Mouse (Mus musculus) heart, postnatal 36 days (tissue): Measurements from ENCODE around the gene Atp2b2. TPM values are rescaled to one million over a fixed set of nuclear protein-coding genes. Genes with fewer than 3 reads are reported as not detected.
A peak's percentile ranks its signal among the peaks of the same experiment; 100 is the strongest.

Experiments
- DNase-seq, 2 experiments: peaks; one replicate each; pipeline ENCODE4 v3.0.0; 2021 to 2022
- intact Hi-C: fragments of 180-260 bp; cut with DNase I; formaldehyde crosslinking; loops from one replicate; pipeline ENCODE4 v1.15.1; 2025
- total RNA-seq, 2 experiments: library from RNA; stranded (reverse); gene quantifications; 2 replicates each; pipeline ENCODE4 v1.2.3; 2021

Atp2b2 gene
- total RNA-seq, 2 experiments from 2014 or later, result 0.73 to 0.75 TPM

DNA sequence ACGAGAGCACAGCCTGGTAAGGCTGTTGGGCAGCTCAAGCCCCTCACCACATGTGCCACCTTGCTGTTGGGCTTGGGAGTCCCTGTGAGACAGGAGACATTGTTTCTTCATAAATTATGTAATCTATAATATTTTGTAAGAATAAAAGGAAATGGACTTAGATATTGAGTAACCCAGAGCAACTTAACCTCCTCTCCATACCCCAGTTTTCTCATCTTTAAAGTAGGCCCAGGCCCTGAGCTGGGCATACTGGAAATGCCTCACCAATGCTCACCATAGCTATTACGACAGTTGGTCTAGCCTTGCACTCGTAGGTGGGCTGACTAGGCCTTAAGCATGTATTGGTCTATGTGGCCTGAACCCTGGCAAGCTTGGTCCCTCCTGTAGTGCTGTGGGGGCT lies 225.7 kb downstream of the Atp2b2 start:
- intact Hi-C loops, result no loop called here
- DNase-seq, result no peak

DNA sequence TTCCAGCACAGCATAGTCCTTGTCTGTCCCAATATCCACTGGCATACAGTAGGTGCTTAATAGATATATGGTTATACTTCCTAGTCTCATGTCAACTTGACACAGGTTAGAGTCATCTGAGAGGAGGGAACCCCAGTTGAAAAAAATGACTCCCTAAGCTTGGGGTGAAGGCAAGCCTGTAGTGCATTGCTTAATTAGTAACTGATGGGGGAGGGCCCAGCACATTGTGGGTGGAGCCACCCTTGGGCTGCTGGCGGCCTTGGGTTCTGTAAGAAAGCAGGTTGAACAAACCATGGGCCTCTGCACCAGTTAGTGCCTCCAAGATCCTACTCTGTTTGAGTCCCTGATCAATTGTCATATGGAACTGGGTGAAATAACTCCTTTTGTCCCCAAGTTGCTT lies 231.0 kb downstream of the Atp2b2 start:
- no peak for DNase-seq
- intact Hi-C loops, result no loop called here

GRCm38 (mm10) chr6:113810667-113811066 lies 231.7 kb downstream of the Atp2b2 start:
- intact Hi-C loops, result no loop called here
- no peak for DNase-seq

DNA sequence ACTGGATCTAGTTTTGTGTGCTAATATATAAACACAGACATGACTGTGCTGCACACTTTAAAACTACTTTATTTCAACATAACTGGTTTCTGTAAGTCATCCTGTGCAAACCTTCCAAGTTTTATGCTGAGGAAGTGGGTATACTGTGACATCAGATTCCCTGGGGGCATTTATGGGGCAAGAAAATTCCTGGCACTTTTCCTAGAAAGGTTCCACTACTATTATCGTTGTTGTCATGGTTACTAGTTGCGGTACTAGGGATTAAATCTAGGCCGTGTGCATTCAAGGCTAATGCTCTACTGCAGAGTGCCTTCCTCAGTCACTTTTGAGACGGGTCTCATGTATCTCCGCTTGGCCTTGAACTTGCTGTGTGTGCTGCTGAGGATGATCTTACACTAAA lies 236.2 kb downstream of the Atp2b2 start:
- intact Hi-C loops, result no loop called here
- DNase-seq, result no peak

- intact Hi-C loops, result no loop called here
- no peak for DNase-seq
Observed at GRCm38 (mm10) chr6:113801233-113801632, 241.2 kb downstream of the Atp2b2 start.

DNA sequence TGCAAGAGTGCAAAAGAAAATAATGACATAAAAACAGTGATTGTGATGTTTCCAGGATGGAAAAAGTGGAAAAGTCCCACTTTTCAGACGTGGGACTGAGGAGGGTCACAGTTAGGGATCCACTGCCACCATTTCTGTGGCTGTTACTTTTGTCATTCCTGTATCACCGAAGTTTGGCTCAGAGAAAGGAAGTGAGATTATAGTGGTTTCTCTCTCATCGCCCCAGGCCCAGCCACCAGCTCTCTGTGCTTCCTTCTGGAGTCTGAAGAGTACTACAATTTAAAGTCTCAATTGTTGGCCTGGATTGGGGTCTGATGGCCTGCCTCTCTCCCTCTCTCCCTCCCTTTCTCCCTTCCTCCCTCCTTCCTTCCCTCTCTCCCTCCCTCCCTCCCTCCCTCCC lies 242.5 kb downstream of the Atp2b2 start:
- intact Hi-C loops, result no loop called here

DNA sequence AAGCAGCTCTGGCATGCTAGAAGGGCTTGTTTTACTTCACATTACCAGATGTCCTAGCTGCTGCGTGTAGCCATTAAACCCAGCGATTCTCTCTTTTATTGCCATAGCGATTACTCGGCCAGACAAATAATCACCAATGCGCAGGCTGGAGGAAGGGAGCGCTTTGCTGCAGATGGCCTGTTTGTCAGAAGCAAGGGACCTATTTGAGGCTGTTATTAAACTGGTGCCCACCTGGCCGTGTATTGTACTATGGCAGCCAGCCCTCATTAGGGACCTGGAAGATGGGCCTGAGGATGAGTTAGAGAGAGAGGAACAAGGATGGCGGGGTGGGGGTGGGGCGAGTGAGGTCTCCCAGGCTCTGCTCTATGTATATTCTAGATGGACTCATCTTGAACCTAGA lies 243.1 kb downstream of the Atp2b2 start:
- intact Hi-C loops, result no loop called here
- DNase-seq, result no peak

More for the DNA sequence above, 242.5 kb downstream of the Atp2b2 start:
- no peak for DNase-seq

DNA sequence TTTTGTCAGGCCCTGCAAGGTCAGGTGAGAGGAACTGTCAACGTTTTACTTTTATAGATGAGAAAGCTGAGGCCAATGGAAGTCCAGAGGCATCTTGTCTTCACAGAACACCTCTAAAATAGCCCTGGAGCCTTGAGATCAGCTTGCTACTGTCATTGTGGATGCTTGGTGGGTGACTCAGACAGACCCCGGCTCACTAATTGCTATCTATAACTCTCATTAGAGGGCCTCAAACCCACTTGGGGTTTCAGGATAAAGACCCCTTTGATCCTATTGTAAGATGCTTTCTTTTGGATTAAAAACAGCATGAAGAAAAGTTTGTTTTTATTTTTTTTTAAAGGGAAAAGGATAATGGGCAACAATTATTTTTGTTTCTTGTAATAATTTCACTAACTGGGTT lies 243.5 kb downstream of the Atp2b2 start:
- DNase-seq, result no peak
- intact Hi-C loops, result no loop called here

DNA sequence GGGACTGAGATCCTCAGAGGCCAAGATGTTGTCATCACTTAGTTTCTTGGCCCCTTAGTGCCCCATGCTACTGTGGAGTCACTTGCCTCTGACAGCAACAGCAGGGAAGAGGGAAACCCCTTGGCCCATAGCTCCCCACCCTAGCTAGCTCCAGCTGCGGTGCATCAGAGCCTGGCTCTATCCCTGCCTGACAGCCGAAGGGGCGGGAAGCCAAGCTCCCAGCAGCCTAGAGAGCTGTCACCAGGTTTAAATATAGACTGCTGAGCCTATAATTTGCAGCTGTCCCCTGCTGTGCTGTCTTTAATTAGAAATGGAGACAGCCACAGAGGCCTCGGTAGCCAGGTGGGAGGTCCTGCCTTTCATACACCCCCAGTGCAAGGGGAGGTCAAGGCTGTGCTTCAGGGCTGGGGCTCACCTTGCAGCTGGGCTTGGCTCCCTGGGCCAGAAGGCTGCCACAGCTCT lies 247.1 kb downstream of the Atp2b2 start:
- intact Hi-C loops, result no loop called here
- DNase-seq, result peak; percentile 52 to 61

- intact Hi-C loops, result no loop called here
- no peak for DNase-seq
Observed at GRCm38 (mm10) chr6:113792368-113792767, 250.0 kb downstream of the Atp2b2 start.

- intact Hi-C loops, result no loop called here
Observed at GRCm38 (mm10) chr6:113791012-113791411, 251.4 kb downstream of the Atp2b2 start.

DNA sequence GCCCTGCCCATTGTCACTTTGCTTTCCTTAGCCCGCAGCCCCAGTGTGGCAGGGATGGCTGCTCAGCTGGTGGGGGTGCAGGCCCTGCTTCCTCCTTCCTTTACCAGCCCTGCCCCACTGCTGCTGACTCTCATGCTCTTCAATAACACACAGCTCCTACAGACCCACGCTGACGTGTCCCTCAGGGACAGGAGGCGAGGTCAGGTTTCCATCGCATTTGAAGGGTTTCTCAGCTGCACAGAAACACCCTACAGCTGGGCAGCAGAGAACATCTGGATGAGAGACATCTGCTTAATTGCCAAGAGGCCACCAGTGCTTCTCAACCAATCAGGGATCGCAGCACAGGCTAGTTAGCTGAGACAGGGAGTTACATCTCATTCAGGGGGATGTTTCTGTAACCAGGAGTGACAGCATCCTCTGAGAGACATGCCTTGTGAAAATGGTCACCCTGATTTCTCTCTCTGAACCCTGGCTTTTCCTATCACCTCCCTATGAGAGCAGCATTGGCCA lies 254.9 kb downstream of the Atp2b2 start:
- intact Hi-C loops, result no loop called here
- no peak for DNase-seq

More at GRCm38 (mm10) chr6:113791012-113791411, 251.4 kb downstream of the Atp2b2 start:
- DNase-seq, result no peak

DNA sequence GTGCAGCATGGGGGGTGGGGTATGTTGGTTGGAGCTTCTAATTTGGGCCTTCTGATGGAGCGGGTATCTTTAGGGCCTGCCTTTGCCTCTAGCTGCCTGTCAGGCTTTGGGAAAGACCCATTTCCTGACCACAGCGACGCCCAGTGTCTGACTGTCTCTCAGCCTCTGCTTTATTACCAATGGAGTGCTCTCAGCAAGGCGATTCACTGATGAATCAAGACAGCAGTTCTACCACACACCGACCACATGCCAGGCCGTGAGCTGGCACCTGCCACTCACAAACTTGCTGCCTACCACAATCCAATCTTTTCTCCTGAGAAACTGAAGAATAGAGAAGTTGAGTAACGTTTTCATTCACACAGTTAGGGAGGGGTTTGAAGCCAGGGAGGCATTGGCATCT lies 256.8 kb downstream of the Atp2b2 start:
- intact Hi-C loops, result no loop called here
- no peak for DNase-seq

DNA sequence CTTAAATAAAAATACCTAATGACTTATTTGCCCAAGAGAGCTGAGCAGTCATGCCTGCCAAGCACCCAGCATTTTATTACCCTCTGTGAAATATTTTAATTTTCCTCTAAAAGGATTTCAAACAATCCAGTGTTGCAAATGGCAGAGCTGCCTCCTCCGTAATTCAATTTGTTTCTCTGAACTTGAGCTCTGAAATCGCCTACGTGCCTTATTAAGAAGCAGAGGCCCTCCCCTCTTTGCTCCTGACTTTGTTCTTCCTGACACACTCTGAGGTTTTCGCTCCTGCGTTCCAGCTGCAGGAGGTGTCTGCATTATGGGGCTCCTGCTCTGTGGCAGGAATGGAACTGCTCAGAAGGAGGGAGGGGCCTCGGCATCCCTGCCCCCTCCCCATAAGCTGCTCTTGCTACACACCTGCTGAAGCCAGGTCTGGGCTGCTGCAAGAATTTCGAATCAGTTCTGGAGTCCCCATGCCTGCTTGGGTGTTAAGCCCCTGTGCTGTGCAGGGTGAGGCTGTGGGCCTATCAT lies 264.1 kb downstream of the Atp2b2 start:
- intact Hi-C loops, result no loop called here
- DNase-seq, result no peak

- DNase-seq, result no peak
- intact Hi-C loops, result no loop called here
Observed at GRCm38 (mm10) chr6:113768804-113769203, 273.6 kb downstream of the Atp2b2 start.

- intact Hi-C loops, result loop anchor here (1.0 to 5.0 kb wide), 4 partner anchors 146 to 491 kb away; no protein-coding TSS in a partner anchor
- peak; percentile 46 to 47 for DNase-seq
Observed at GRCm38 (mm10) chr6:113761644-113762043, 280.8 kb downstream of the Atp2b2 start.

DNA sequence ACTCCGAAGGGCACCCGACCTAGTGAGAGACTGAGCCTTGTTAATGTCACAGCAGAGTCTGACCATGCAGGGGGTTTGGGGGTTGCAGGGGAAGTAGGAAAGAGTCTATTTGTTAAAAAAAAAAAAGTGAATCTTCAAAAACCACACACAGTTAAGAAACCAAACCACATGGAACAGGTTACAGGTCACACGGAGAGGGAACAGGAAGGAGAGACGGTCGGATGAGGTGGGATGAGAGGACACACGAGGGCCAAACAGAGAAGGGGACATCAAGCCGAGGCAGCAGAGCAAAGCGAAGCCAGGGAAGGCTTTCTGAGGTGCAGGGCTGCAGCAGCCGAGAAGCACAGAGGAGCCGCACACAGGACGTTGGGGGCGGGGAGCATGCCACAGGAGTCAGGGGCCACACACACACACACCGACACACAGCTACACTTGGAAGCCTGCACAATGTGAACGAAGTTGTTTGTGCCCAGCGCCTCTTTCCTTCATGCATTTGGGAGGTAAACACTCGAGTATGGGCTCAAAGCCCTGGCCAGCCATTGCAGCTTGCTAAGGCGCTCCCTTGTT lies 293.2 kb downstream of the Atp2b2 start:
- intact Hi-C loops, result no loop called here
- DNase-seq, result no peak

DNA sequence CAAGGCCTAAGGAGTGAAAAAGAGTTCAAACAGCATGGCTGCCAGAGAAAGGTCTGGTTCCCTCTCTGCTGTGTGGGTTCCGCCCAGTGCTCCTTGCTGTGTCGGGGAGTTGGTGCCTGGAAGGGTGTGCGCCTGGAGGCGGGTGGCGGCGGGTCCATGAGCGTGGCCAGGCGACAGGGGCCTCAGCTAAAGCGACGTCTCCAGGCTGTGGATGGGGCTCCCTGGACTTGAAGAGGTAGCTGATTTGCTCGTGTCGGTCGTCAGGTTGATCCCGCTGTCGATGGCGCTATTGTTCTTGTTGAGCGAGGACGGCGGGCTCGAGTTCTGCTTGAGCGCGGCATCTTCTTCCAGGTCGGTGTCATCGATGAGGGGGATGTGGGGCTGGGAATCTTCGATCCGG lies 294.1 kb downstream of the Atp2b2 start:
- no peak for DNase-seq
- intact Hi-C loops, result no loop called here

GRCm38 (mm10) chr6:113747284-113747683 lies 295.1 kb downstream of the Atp2b2 start:
- intact Hi-C loops, result no loop called here
- DNase-seq, result no peak

DNA sequence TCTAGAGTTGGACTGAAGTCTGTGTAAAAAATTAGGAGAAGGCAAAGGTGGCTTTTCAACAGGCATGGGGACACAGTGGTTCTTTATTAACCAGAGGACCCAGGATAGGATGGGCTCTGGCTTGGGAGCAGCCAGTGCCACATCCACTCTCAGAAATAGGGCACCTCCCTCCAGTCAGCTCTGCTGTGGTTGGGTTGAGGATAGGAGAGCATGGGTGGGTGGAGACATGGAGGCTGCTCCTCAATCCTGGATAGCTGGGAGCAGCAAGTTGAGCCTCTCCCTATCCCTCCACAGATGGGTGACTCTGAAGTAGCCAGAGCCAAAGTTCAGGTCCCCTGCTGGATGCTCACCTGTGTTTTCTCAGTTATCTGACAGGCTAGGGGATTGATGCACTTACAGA lies 297.3 kb downstream of the Atp2b2 start:
- intact Hi-C loops, result no loop called here
- no peak for DNase-seq

GRCm38 (mm10) chr6:113743111-113743510 lies 299.3 kb downstream of the Atp2b2 start:
- no peak for DNase-seq
- intact Hi-C loops, result no loop called here

GRCm38 (mm10) chr6:113742321-113742720 lies 300.1 kb downstream of the Atp2b2 start:
- intact Hi-C loops, result no loop called here
- no peak for DNase-seq

GRCm38 (mm10) chr6:113741425-113741824 lies 301.0 kb downstream of the Atp2b2 start:
- intact Hi-C loops, result no loop called here
- DNase-seq, result no peak
